Comparison of ENCODE assay signal across 19 mouse cellular contexts in genomic region chr2:35809141-35809540, GRCm38 (mm10).
DNase-seq lines count a peak whose midpoint lies in the region; ATAC-seq and TF ChIP-seq lines count a peak whose summit lies in the region.
"Had no signal": no experiment of that assay in that cellular context is flagged by ENCODE, and none has a peak within 500 bp of the region (broad histone marks: within the 10 kb centered on the region; RNA-seq: fewer than 3 reads in every experiment).

No protein-coding gene starts in this region.

- no peak for ATAC-seq in hindbrain, embryonic 11.5 days (ENCODE audit: low FRiP score)
- ATAC-seq in midbrain, embryonic 13.5 days, result 0 out of 2 replicates have a peak, but pooled peaks have one; percentile 22
- no peak for ATAC-seq in midbrain, embryonic 11.5 days (ENCODE audit: low FRiP score)
- ATAC-seq: CD4-positive, CD25-positive, alpha-beta regulatory T cell, adult 4 months had no signal

- H3K27me3 ChIP-seq in hindbrain, embryonic 11.5 days (ENCODE audit: control insufficient read depth, insufficient read depth, low read length), result no peaks in the 10 kb centered on the region
- no peaks in the 10 kb centered on the region for H3K27me3 ChIP-seq in hindbrain, embryonic 10.5 days (ENCODE audit: insufficient read depth, poor library complexity, severe bottlenecking)
- H3K27me3 ChIP-seq in midbrain, embryonic 13.5 days, result no peaks in the 10 kb centered on the region
- H3K27me3 ChIP-seq in midbrain, embryonic 11.5 days (ENCODE audit: control insufficient read depth, insufficient read depth, low read length), result no peaks in the 10 kb centered on the region
- H3K27me3 ChIP-seq: limb, embryonic 12.5 days had no signal

- H3K27ac ChIP-seq in hindbrain, embryonic 11.5 days (ENCODE audit: low read depth, low read length), result no peak overlapping the region
- no peak overlapping the region for H3K27ac ChIP-seq in hindbrain, embryonic 10.5 days
- no peak overlapping the region for H3K27ac ChIP-seq in midbrain, embryonic 13.5 days
- no peak overlapping the region for H3K27ac ChIP-seq in midbrain, embryonic 11.5 days (ENCODE audit: low read depth, low read length)
- H3K27ac ChIP-seq: embryonic facial prominence, embryonic 13.5 days; heart, embryonic 13.5 days; limb, embryonic 12.5 days; liver, embryonic 14.5 days had no signal

- no peaks in the 10 kb centered on the region for H3K36me3 ChIP-seq in hindbrain, embryonic 11.5 days (ENCODE audit: control insufficient read depth, insufficient read depth, low read length)
- no peaks in the 10 kb centered on the region for H3K36me3 ChIP-seq in hindbrain, embryonic 10.5 days
- H3K36me3 ChIP-seq in midbrain, embryonic 13.5 days, result no peaks in the 10 kb centered on the region
- H3K36me3 ChIP-seq in midbrain, embryonic 11.5 days (ENCODE audit: control insufficient read depth, insufficient read depth, low read length), result no peaks in the 10 kb centered on the region
- H3K36me3 ChIP-seq: embryonic facial prominence, embryonic 13.5 days; heart, embryonic 13.5 days; limb, embryonic 12.5 days had no signal

- no peak for TF ChIP-seq POLR2A in brain, embryonic 14.5 days (IDR thresholded peaks at IDR 0.05; ENCODE audit: borderline replicate concordance, extremely low read depth, insufficient read depth, insufficient read length, poor library complexity, severe bottlenecking)

- no peak for TF ChIP-seq CTCF in brain, embryonic 14.5 days (IDR thresholded peaks at IDR 0.05; ENCODE audit: borderline replicate concordance, extremely low read depth, insufficient read depth, insufficient read length)

- H3K4me3 ChIP-seq in hindbrain, embryonic 11.5 days (ENCODE audit: low read depth, low read length), result no peak overlapping the region
- H3K4me3 ChIP-seq in hindbrain, embryonic 10.5 days, result no peak overlapping the region
- no peak overlapping the region for H3K4me3 ChIP-seq in midbrain, embryonic 13.5 days (replicated peaks)
- no peak overlapping the region for H3K4me3 ChIP-seq in midbrain, embryonic 11.5 days (ENCODE audit: low read depth, low read length)
- H3K4me3 ChIP-seq: embryonic facial prominence, embryonic 13.5 days; heart, embryonic 13.5 days; limb, embryonic 12.5 days had no signal

- no peak overlapping the region for H3K4me2 ChIP-seq in hindbrain, embryonic 11.5 days (replicated peaks; ENCODE audit: low read depth, low read length)
- no peak overlapping the region for H3K4me2 ChIP-seq in midbrain, embryonic 13.5 days (replicated peaks)
- no peak overlapping the region for H3K4me2 ChIP-seq in midbrain, embryonic 11.5 days
- H3K4me2 ChIP-seq: embryonic facial prominence, embryonic 13.5 days; heart, embryonic 13.5 days; limb, embryonic 12.5 days had no signal

- H3K9ac ChIP-seq in hindbrain, embryonic 11.5 days (ENCODE audit: low read depth, low read length), result no peak overlapping the region
- H3K9ac ChIP-seq in midbrain, embryonic 13.5 days (replicated peaks), result no peak overlapping the region
- H3K9ac ChIP-seq in midbrain, embryonic 11.5 days (ENCODE audit: low read length), result no peak overlapping the region
- H3K9ac ChIP-seq: embryonic facial prominence, embryonic 13.5 days; heart, embryonic 13.5 days; limb, embryonic 12.5 days; liver, embryonic 14.5 days had no signal

- 36% methylated on average over 3 of the region's 3 CpGs for WGBS in hindbrain, embryonic 11.5 days
- WGBS in hindbrain, embryonic 10.5 days, result 38% methylated on average over 3 of the region's 3 CpGs
- WGBS in midbrain, embryonic 13.5 days, result 28% methylated on average over 3 of the region's 3 CpGs
- 33% methylated on average over 3 of the region's 3 CpGs for WGBS in midbrain, embryonic 11.5 days

- no peaks in the 10 kb centered on the region for H3K4me1 ChIP-seq in hindbrain, embryonic 11.5 days (replicated peaks; ENCODE audit: control insufficient read depth, insufficient read depth, low read length)
- H3K4me1 ChIP-seq in hindbrain, embryonic 10.5 days (replicated peaks), result peaks cover 7% of the 10 kb centered on the region; the same call in 1 of the 2 replicates
- H3K4me1 ChIP-seq in midbrain, embryonic 13.5 days (replicated peaks), result peaks cover 25% of the 10 kb centered on the region
- H3K4me1 ChIP-seq in midbrain, embryonic 11.5 days (ENCODE audit: control insufficient read depth, insufficient read depth, low read length), result no peaks in the 10 kb centered on the region; the same call in 1 of the 2 replicates
- H3K4me1 ChIP-seq: embryonic facial prominence, embryonic 13.5 days; limb, embryonic 12.5 days had no signal

- no peaks in the 10 kb centered on the region for H3K9me3 ChIP-seq in hindbrain, embryonic 11.5 days (ENCODE audit: control insufficient read depth, low read length)
- no peaks in the 10 kb centered on the region for H3K9me3 ChIP-seq in hindbrain, embryonic 10.5 days
- no peaks in the 10 kb centered on the region for H3K9me3 ChIP-seq in midbrain, embryonic 13.5 days
- no peaks in the 10 kb centered on the region for H3K9me3 ChIP-seq in midbrain, embryonic 11.5 days (ENCODE audit: control insufficient read depth, low read length)
- H3K9me3 ChIP-seq: embryonic facial prominence, embryonic 13.5 days; heart, embryonic 13.5 days; limb, embryonic 12.5 days had no signal

- DNase-seq in hindbrain, embryonic 11.5 days (ENCODE audit: low spot score), result peak; percentile 27
- DNase-seq in hindbrain, embryonic 10.5 days (ENCODE audit: low spot score), result no peak
- DNase-seq in midbrain, embryonic 11.5 days (ENCODE audit: low spot score, missing footprints), result no peak
- peak; percentile 74 for DNase-seq in brain, embryonic 14.5 days (ENCODE audit: low read depth)
- DNase-seq in retina, postnatal 1 day, result peak; percentile 44
- no peak for DNase-seq in cerebellum, adult 8-10 months
- DNase-seq: adrenal gland, postnatal 14 days; cerebellum, postnatal 25 days; gastrocnemius, postnatal 36 days; heart, postnatal 4 days; kidney, adult 11 months; kidney, postnatal 4 days; lung, postnatal 10 days had no signal

Comparison
In these comparisons a context has a peak if more than half of its experiments do, and no peak if none do; other contexts are left out.
1. DNase-seq: peak in hindbrain, embryonic 11.5 days (single experiment), brain, embryonic 14.5 days (single experiment) and retina, postnatal 1 day (single experiment); none in hindbrain, embryonic 10.5 days (single experiment), midbrain, embryonic 11.5 days (single experiment) and cerebellum, adult 8-10 months (single experiment).